Mouse (Mus musculus) myocyte (in vitro differentiated cells): Measurements from ENCODE around the gene Trpv1. TPM values are rescaled to one million over a fixed set of nuclear protein-coding genes. Genes with fewer than 3 reads are reported as not detected.

Experiments used
- H3K27me3 ChIP-seq: one replicate; pipeline ENCODE4 v1.6.1; 2011; ENCODE audit not compliant: control insufficient read depth, insufficient read depth, insufficient read length
- H3K36me3 ChIP-seq: one replicate; pipeline ENCODE4 v1.6.1; 2011; ENCODE audit not compliant: control insufficient read depth, insufficient read depth
- H3K4me2 ChIP-seq: one replicate; pipeline ENCODE4 v1.6.1; 2011; ENCODE audit warnings: low read depth, control low read depth
- H3K4me3 ChIP-seq: one replicate; pipeline ENCODE4 v1.5.1; 2011; ENCODE audit warnings: mild to moderate bottlenecking, control low read depth, moderate library complexity
- H3K79me2 ChIP-seq: one replicate; pipeline ENCODE4 v1.6.1; 2011; ENCODE audit not compliant: control insufficient read depth, insufficient read depth
- H3ac ChIP-seq: one replicate; pipeline ENCODE4 v1.6.1; 2011; ENCODE audit not compliant: control insufficient read depth, insufficient read length
- CEBPB ChIP-seq: IDR thresholded peaks from 2 replicates; pipeline ENCODE4 v1.6.1; 2011; ENCODE audit warnings: mild to moderate bottlenecking, moderate library complexity; ENCODE audit not compliant: poor library complexity, insufficient read depth, severe bottlenecking
- E2F4 ChIP-seq: IDR thresholded peaks from one replicate; pipeline ENCODE4 v1.6.1; 2011; ENCODE audit warnings: mild to moderate bottlenecking, control low read depth, moderate library complexity; ENCODE audit not compliant: insufficient read depth
- MAX ChIP-seq: IDR thresholded peaks from one replicate; pipeline ENCODE4 v1.6.1; 2011; ENCODE audit warnings: low read depth, mild to moderate bottlenecking, control low read depth
- MYOD1 ChIP-seq, 3 experiments: IDR thresholded peaks; one replicate each; pipeline ENCODE4 v1.6.1; 2011; ENCODE audit warnings: control low read depth in 2 of 3, low read depth in 2 of 3, mild to moderate bottlenecking in 2 of 3, moderate library complexity in 1 of 3; ENCODE audit not compliant: insufficient read length in 2 of 3, control insufficient read depth in 1 of 3
- MYOG ChIP-seq, 3 experiments: IDR thresholded peaks; one replicate each; pipeline ENCODE4 v1.6.1; 2011; ENCODE audit warnings: control low read depth in 2 of 3, low read depth in 2 of 3, mild to moderate bottlenecking in 2 of 3; ENCODE audit not compliant: insufficient read length in 2 of 3, control insufficient read depth in 1 of 3, insufficient read depth in 1 of 3
- POLR2A ChIP-seq: IDR thresholded peaks from one replicate; pipeline ENCODE4 v1.6.1; 2011; ENCODE audit warnings: low read depth, mild to moderate bottlenecking, control low read depth, moderate library complexity; ENCODE audit not compliant: insufficient read length
- POLR2AphosphoS2 ChIP-seq: IDR thresholded peaks from one replicate; pipeline ENCODE4 v1.6.1; 2011; ENCODE audit warnings: low read depth, control low read depth; ENCODE audit not compliant: insufficient read length
- REST ChIP-seq: IDR thresholded peaks from one replicate; pipeline ENCODE4 v1.6.1; 2011; ENCODE audit warnings: mild to moderate bottlenecking, control low read depth, moderate library complexity; ENCODE audit not compliant: insufficient read depth, insufficient read length
- SRF ChIP-seq: IDR thresholded peaks from one replicate; pipeline ENCODE4 v1.6.1; 2011; ENCODE audit warnings: low read depth; ENCODE audit not compliant: control insufficient read depth, insufficient read length
- TCF12 ChIP-seq: IDR thresholded peaks from one replicate; pipeline ENCODE4 v1.6.1; 2011; ENCODE audit warnings: mild to moderate bottlenecking, control low read depth; ENCODE audit not compliant: poor library complexity, insufficient read depth, severe bottlenecking
- TCF3 ChIP-seq: IDR thresholded peaks from one replicate; pipeline ENCODE4 v1.6.1; 2011; ENCODE audit warnings: low read depth, control low read depth; ENCODE audit not compliant: insufficient read length
- USF1 ChIP-seq: IDR thresholded peaks from one replicate; pipeline ENCODE4 v1.6.1; 2011; ENCODE audit warnings: low read depth, mild to moderate bottlenecking, control low read depth, moderate library complexity
- polyA plus RNA-seq: library from polyadenylated mRNA; unstranded; fragments of >200 nt; fragmentation: generic; extraction: Trizol; gene quantifications from one replicate; pipeline ENCODE4 v1.2.1, GENCODE M21; 2012; ENCODE audit warnings: missing spikeins

Trpv1 gene
- polyA plus RNA-seq, 1 experiment, result 0.17 TPM

DNA sequence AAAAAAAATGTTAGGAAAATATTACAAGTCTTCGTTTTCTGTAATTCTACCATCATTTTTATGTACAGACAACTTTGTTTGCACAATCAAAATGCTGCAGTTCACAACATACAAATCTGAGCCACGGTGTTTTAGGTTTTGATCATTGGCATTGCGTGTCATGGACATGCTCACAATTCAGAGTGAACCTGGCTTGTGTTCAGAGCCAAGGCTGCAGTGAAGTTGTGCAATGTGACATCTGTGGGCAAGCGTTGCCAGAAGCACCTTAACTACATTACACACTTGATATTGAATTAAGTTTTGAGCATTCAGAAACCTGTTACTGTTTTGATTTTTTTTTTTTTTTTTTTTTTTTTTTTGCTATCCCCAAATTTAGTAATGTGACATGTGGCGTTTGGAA, 4.0 kb upstream of the Trpv1 start:
- Histone ChIP-seq H3K4me2 (no peak overlapping the region), H3ac (no peak overlapping the region), H3K79me2 (no peaks in the 10 kb centered on the region), H3K36me3 (no peaks in the 10 kb centered on the region), H3K27me3 (no peaks in the 10 kb centered on the region), H3K4me3 (no peak overlapping the region)
- TF ChIP-seq MAX (no peak), POLR2A (no peak), TCF3 (no peak), TCF12 (no peak), USF1 (no peak), REST (no peak)

DNA sequence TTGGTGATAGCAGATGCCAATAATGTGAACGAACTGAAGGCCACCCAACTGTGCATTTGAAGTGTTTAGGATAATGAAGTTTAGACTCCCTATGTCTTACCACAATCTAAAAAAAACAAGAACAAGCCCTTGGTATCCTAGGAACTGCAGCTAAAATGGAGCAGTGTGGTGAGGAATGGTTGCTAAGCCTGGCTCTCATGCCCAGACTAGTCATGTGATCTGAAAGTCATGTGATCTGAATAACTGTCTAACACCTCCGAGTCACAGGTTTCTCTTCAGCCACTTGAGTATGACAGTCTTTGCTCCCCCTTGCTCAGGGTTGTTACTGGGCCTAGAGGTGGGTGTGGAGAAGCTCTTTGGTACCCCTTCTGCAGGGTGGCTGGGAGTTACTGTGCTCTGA, 1.6 kb upstream of the Trpv1 start:
- H3K36me3 ChIP-seq, result no peaks in the 10 kb centered on the region
- H3ac ChIP-seq, result no peak overlapping the region
- H3K27me3 ChIP-seq, result no peaks in the 10 kb centered on the region
- no peak overlapping the region for H3K4me2 ChIP-seq
- peak; percentile 50 for TF ChIP-seq USF1
- TF ChIP-seq MYOD1 (IDR thresholded peaks at IDR 0.05; ENCODE audit: control insufficient read depth in 1 of 3, insufficient read length in 2 of 3, low read depth in 2 of 3), result no peak
- H3K79me2 ChIP-seq, result no peaks in the 10 kb centered on the region
- H3K4me3 ChIP-seq, result no peak overlapping the region

DNA sequence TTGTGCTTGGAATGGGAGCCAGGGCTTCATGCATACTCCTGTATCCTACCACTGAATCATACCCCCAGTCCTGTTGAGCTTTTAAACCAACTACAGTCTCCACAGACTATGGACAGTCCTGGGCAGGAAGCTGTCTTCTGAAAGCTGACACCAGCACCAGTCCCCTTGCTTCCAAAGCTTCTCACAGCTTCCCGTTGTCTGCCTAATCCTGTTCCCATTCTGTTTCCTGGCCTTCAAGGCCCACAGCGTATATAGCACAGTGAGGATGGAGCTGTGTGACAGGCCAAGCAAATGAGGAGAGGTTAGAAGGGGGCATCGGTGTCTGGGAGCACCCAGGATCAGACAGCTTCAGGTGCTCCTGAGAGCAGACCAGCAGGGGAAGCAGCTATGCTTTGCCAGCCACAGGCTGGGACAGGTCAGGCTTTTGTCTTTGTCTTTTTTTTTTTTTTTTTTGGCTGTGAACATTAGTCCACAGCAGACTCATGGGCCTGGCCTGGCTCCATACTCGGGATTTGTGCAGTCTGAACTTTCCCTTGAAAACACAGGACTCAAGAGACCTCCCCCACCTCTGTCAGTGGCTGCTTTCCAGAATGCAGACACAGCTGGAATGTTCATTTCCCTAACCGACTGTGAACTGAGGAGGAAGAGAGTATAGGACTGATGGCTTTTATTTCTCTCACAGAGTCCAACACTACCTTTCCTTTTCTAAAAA, 2.1 kb downstream of the Trpv1 start:
- Histone ChIP-seq H3K36me3 (no peaks in the 10 kb centered on the region), H3K79me2 (no peaks in the 10 kb centered on the region), H3K4me3 (no peak overlapping the region), H3K4me2 (no peak overlapping the region), H3ac (no peak overlapping the region), H3K27me3 (peaks cover 10% of the 10 kb centered on the region)
- TF ChIP-seq REST (no peak), POLR2AphosphoS2 (no peak), TCF12 (no peak), MAX (no peak), POLR2A (no peak), USF1 (no peak), MYOD1 (IDR thresholded peaks at IDR 0.05; ENCODE audit: control insufficient read depth in 1 of 3, insufficient read length in 2 of 3, low read depth in 2 of 3) (no peak), MYOG (IDR thresholded peaks at IDR 0.05; ENCODE audit: control insufficient read depth in 1 of 3, insufficient read depth in 1 of 3, insufficient read length in 2 of 3, low read depth in 2 of 3) (no peak), E2F4 (no peak), TCF3 (no peak), CEBPB (no peak), SRF (no peak)

DNA sequence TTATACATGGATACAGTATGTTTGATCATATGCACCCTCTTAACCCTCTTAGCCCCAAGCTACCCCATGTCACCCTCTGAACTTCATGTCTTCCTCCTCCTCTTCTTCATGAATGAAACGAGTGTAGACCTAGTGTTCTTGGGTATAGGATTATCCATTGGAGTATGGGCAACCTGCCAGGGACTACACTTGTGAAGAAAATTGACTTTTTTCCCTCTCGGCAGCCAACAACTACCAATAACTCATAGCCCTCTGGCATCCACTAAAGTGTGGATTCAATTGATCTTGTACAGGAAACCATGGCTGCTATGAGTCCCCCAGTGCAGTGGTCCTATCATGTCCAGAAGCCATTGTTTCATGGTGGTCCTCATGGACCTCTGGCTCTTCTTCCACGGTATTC, 2.6 kb downstream of the Trpv1 start:
- Histone ChIP-seq H3K4me3 (no peak overlapping the region), H3ac (no peak overlapping the region), H3K27me3 (peaks cover 10% of the 10 kb centered on the region), H3K4me2 (no peak overlapping the region), H3K36me3 (no peaks in the 10 kb centered on the region), H3K79me2 (no peaks in the 10 kb centered on the region)
- TF ChIP-seq E2F4, result no peak
- no peak for TF ChIP-seq POLR2A
- no peak for TF ChIP-seq TCF12
- TF ChIP-seq MYOD1 (IDR thresholded peaks at IDR 0.05; ENCODE audit: control insufficient read depth in 1 of 3, insufficient read length in 2 of 3, low read depth in 2 of 3), result no peak
- no peak for TF ChIP-seq SRF

DNA sequence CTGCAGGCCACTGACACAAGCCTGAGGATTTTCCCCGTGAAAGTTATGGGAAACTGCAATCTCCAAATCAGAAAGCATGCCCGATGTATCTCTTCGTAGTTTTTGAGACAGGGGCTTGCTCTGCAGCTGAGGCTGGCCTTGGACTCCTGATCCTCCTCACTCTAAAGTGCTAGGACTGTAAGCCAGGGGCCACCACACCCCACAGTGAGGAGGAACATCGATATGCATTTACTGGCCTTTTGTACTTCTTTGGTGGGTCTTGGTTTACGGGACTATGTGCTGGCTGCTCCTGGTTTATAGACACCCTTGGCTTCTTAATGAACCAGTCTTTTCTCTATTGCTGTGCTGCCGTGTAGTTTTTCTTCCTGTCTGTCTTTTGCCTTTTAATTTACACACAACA, 8.1 kb downstream of the Trpv1 start:
- H3K27me3 ChIP-seq, result peaks cover 10% of the 10 kb centered on the region
- no peak overlapping the region for H3K4me3 ChIP-seq
- H3K79me2 ChIP-seq, result no peaks in the 10 kb centered on the region
- TF ChIP-seq POLR2A, result no peak
- TF ChIP-seq MYOD1 (IDR thresholded peaks at IDR 0.05; ENCODE audit: control insufficient read depth in 1 of 3, insufficient read length in 2 of 3, low read depth in 2 of 3), result no peak
- TF ChIP-seq TCF3, result no peak
- TF ChIP-seq MYOG (IDR thresholded peaks at IDR 0.05; ENCODE audit: control insufficient read depth in 1 of 3, insufficient read depth in 1 of 3, insufficient read length in 2 of 3, low read depth in 2 of 3), result no peak
- TF ChIP-seq MAX, result no peak
- no peak for TF ChIP-seq CEBPB
- no peak for TF ChIP-seq USF1
- TF ChIP-seq E2F4, result no peak
- no peak for TF ChIP-seq SRF
- no peak for TF ChIP-seq POLR2AphosphoS2
- TF ChIP-seq REST, result no peak
- no peak for TF ChIP-seq TCF12
- H3K36me3 ChIP-seq, result no peaks in the 10 kb centered on the region
- no peak overlapping the region for H3K4me2 ChIP-seq
- H3ac ChIP-seq, result no peak overlapping the region
